Mouse (Mus musculus) MEL (cell line): ENCODE measurements at regions not wholly inside any gene's neighbourhood (a gene's known extent, or its start where the extent isn't known, plus 50 kb on each side); places are given as distances from the start of the nearest gene placed in this dataset.

Source experiments
- CHD2 ChIP-seq: IDR thresholded peaks from 2 replicates; pipeline ENCODE4 v1.6.1; 2011; ENCODE audit warnings: low read length, improper control_type of control experiment
- CTCF ChIP-seq, 3 experiments: IDR thresholded peaks in 2 of 3; conservative IDR thresholded peaks in 1 of 3; 2 replicates each; pipeline ENCODE4 v1.5.1; 2011 to 2012; ENCODE audit warnings: low read length in 3 of 3, low read depth in 2 of 3, mild to moderate bottlenecking in 2 of 3, improper control_type of control experiment in 1 of 3, inconsistent platforms in 1 of 3, mixed read lengths in 1 of 3, moderate library complexity in 1 of 3; ENCODE audit not compliant: control insufficient read depth in 1 of 3, insufficient read depth in 1 of 3, poor library complexity in 1 of 3, severe bottlenecking in 1 of 3
- ELF1 ChIP-seq: IDR thresholded peaks from 2 replicates; pipeline ENCODE4 v1.6.1; 2014; ENCODE audit warnings: low read depth, mild to moderate bottlenecking, inconsistent platforms, low read length, improper control_type of control experiment, moderate library complexity
- ETS1 ChIP-seq: IDR thresholded peaks from 2 replicates; pipeline ENCODE4 v1.6.1; 2012; ENCODE audit warnings: low read depth, mild to moderate bottlenecking, inconsistent platforms, low read length, improper control_type of control experiment, moderate library complexity
- HCFC1 ChIP-seq: IDR thresholded peaks from 2 replicates; pipeline ENCODE4 v1.6.1; 2012; ENCODE audit warnings: low read depth, mild to moderate bottlenecking, inconsistent platforms, low read length, improper control_type of control experiment, moderate library complexity
- JUND ChIP-seq: IDR thresholded peaks from 2 replicates; pipeline ENCODE4 v1.6.1; 2011; ENCODE audit warnings: low read depth, mild to moderate bottlenecking, improper control_type of control experiment, low read length
- POLR2A ChIP-seq, 2 experiments: IDR thresholded peaks; 2 replicates each; pipeline ENCODE4 v1.6.1; 2011 to 2012; ENCODE audit warnings: low read length in 2 of 2, mild to moderate bottlenecking in 2 of 2, control low read depth in 1 of 2, improper control_type of control experiment in 1 of 2, low read depth in 1 of 2, moderate library complexity in 1 of 2; ENCODE audit not compliant: control insufficient read depth in 1 of 2, insufficient read depth in 1 of 2, poor library complexity in 1 of 2
- RCOR1 ChIP-seq: IDR thresholded peaks from 2 replicates; pipeline ENCODE4 v1.6.1; 2012; ENCODE audit warnings: low read depth, mild to moderate bottlenecking, inconsistent platforms, low read length, improper control_type of control experiment
- TAL1 ChIP-seq: IDR thresholded peaks from 2 replicates; pipeline ENCODE4 v1.6.1; 2012; ENCODE audit warnings: mild to moderate bottlenecking, inconsistent platforms, low read length, moderate library complexity, mixed read lengths
- ZKSCAN1 ChIP-seq: IDR thresholded peaks from 2 replicates; pipeline ENCODE4 v1.6.1; 2012; ENCODE audit warnings: low read depth, mild to moderate bottlenecking, inconsistent platforms, low read length, improper control_type of control experiment, moderate library complexity

DNA sequence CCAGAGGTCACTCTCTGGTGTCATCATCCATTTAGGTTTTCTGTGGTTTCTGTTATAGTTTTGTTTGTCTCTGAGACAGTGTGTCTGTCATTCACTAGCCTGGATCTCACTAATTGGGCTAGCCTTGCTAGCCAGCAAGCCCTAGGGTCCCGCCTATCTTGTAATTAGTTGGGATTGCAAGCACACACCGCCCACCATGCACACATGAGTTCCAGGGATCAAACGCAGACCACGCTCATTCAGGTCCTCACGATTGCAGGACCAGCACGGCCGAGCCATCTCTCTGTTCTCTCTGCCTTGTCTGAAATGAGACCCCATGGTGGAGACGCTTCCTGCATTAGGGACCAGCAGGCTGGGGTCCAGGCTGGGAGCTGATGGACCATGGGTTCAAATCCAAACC lies 60.9 kb upstream of the Igsf21 start:
- TF ChIP-seq CTCF (IDR thresholded peaks at IDR 0.05 in 2 of 3, conservative IDR thresholded peaks at IDR 0.05 in 1 of 3; ENCODE audit: control insufficient read depth in 1 of 3, insufficient read depth in 1 of 3, low read depth in 2 of 3, low read length in 3 of 3, poor library complexity in 1 of 3, severe bottlenecking in 1 of 3) = no peak
- TF ChIP-seq RCOR1 = no peak
- no peak for TF ChIP-seq ZKSCAN1
- no peak for TF ChIP-seq POLR2A (IDR thresholded peaks at IDR 0.05; ENCODE audit: control insufficient read depth in 1 of 2, insufficient read depth in 1 of 2, low read depth in 1 of 2, low read length in 2 of 2, poor library complexity in 1 of 2)
- TF ChIP-seq CHD2 = no peak
- TF ChIP-seq ELF1 = no peak
- TF ChIP-seq ETS1 = no peak
- no peak for TF ChIP-seq TAL1
- TF ChIP-seq JUND = no peak
- no peak for TF ChIP-seq HCFC1
